Comparison of ENCODE assay signal across 10 mouse cellular contexts in the genomic region with DNA sequence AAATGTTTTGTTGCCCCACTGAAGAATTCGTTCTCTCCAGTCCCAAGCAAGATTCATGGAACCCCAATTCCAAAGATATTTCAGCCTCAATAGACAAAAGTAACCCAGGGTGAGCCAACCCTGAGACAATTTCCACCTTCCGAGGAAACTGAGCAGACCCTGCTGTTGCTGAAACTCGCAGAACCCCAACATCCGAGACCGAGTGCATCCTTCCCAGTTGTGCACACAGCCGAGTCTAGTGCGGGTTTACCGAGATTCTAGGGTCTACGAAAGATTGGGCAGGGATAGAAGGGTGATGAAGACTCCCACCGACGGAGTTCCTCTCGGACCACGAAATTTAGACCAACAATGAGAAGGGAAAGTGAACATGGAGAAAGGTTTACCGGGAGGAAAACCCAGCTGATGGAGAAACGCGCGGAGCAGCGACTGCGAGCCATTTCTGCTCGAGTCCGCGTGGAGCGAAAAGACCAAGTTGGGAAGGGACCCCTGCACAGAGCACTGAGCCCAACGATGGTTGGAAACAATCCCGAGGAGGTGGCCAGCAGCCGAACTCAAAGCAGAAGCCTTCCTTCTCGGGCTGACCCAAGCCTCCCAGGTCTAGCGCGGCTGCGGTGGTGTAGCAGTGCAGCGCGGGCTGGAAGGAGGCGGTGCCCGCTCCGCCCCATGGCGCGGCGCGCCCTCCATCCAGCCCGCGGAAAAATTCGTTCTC. TPM values are rescaled to one million over a fixed set of nuclear protein-coding genes. Genes with fewer than 3 reads are reported as not detected.
A peak's percentile ranks its signal among the peaks of the same experiment; 100 is the strongest.
DNase-seq lines count a peak whose midpoint lies in the region; ATAC-seq lines count a peak whose summit lies in the region.
"Had no signal": no experiment of that assay in that cellular context is flagged by ENCODE, and none has a peak within 500 bp of the region (broad histone marks: within the 10 kb centered on the region; RNA-seq: fewer than 3 reads in every experiment).

No protein-coding gene starts in this region.

- H3K4me3 ChIP-seq in forebrain, embryonic 10.5 days = peak overlapping the region; percentile 50
- no peak overlapping the region for H3K4me3 ChIP-seq in forebrain, embryonic 15.5 days
- H3K4me3 ChIP-seq in limb, embryonic 11.5 days (ENCODE audit: low read depth, low read length) = peak overlapping the region; percentile 5; the same call in 1 of the 2 replicates

- peaks cover 51% of the 10 kb centered on the region for H3K4me1 ChIP-seq in forebrain, embryonic 10.5 days
- H3K4me1 ChIP-seq in forebrain, embryonic 15.5 days = peaks cover 5% of the 10 kb centered on the region
- H3K4me1 ChIP-seq in limb, embryonic 11.5 days (ENCODE audit: control insufficient read depth, insufficient read depth, low read length) = no peaks in the 10 kb centered on the region

- under 1% methylated on average over 42 of the region's 42 CpGs for WGBS in forebrain, embryonic 10.5 days
- WGBS in forebrain, embryonic 15.5 days = under 1% methylated on average over 42 of the region's 42 CpGs
- WGBS in limb, embryonic 11.5 days = under 1% methylated on average over 42 of the region's 42 CpGs

- peak overlapping the region; percentile 51 for H3K27ac ChIP-seq in forebrain, embryonic 10.5 days
- no peak overlapping the region for H3K27ac ChIP-seq in forebrain, embryonic 15.5 days (replicated peaks)
- no peak overlapping the region for H3K27ac ChIP-seq in limb, embryonic 11.5 days (replicated peaks; ENCODE audit: low read depth, low read length)
- H3K27ac ChIP-seq: liver, embryonic 14.5 days had no signal

- no peaks in the 10 kb centered on the region for H3K36me3 ChIP-seq in forebrain, embryonic 10.5 days (replicated peaks)
- H3K36me3 ChIP-seq in forebrain, embryonic 15.5 days = no peaks in the 10 kb centered on the region
- no peaks in the 10 kb centered on the region for H3K36me3 ChIP-seq in limb, embryonic 11.5 days (ENCODE audit: control insufficient read depth, insufficient read depth, low read length)

- peaks cover 100% of the 10 kb centered on the region for H3K27me3 ChIP-seq in forebrain, embryonic 10.5 days (ENCODE audit: poor library complexity, severe bottlenecking)
- peaks cover 99% of the 10 kb centered on the region for H3K27me3 ChIP-seq in forebrain, embryonic 15.5 days
- H3K27me3 ChIP-seq in limb, embryonic 11.5 days (ENCODE audit: control insufficient read depth, insufficient read depth, low read length) = peaks cover 94% of the 10 kb centered on the region

- no peaks in the 10 kb centered on the region for H3K9me3 ChIP-seq in forebrain, embryonic 10.5 days
- no peaks in the 10 kb centered on the region for H3K9me3 ChIP-seq in forebrain, embryonic 15.5 days
- no peaks in the 10 kb centered on the region for H3K9me3 ChIP-seq in limb, embryonic 11.5 days (ENCODE audit: control insufficient read depth, low read length)

- peak; percentile 66 for DNase-seq in forebrain, embryonic 10.5 days (ENCODE audit: extremely low spot score, low spot score)
- DNase-seq in right cerebral cortex, postnatal 4 days = peak; percentile 21
- DNase-seq in right cerebral cortex, adult 2 months (ENCODE audit: low spot score in 2 of 2) = no peak
- peak; percentile 72 for DNase-seq in limb, embryonic 11.5 days (ENCODE audit: low spot score)
- peak; percentile 21 for DNase-seq in yolk sac, embryonic 10.5 days (ENCODE audit: low spot score)
- no peak for DNase-seq in T-cell, adult 2 months (ENCODE audit: low spot score)
- DNase-seq in right cerebral cortex, postnatal 25 days = no peak

- no peak overlapping the region for H3K4me2 ChIP-seq in forebrain, embryonic 15.5 days (replicated peaks)
- H3K4me2 ChIP-seq in limb, embryonic 11.5 days (ENCODE audit: low read depth, severe bottlenecking) = peak overlapping the region; percentile 20; the same call in 1 of the 2 replicates

- no peak for ATAC-seq in forebrain, embryonic 15.5 days (replicated peaks)
- ATAC-seq in limb, embryonic 11.5 days (ENCODE audit: insufficient number of reproducible peaks, low FRiP score, low TSS enrichment, low read depth) = peak; percentile 71

- no peak overlapping the region for H3K9ac ChIP-seq in forebrain, embryonic 15.5 days (replicated peaks)
- H3K9ac ChIP-seq in limb, embryonic 11.5 days (ENCODE audit: low read length) = no peak overlapping the region
- H3K9ac ChIP-seq: liver, embryonic 14.5 days had no signal

RNA-seq across cellular contexts. Expression of a gene that starts 6.9 kb away (rescaled TPM):
- 1.6 and 1.7 TPM in 2 replicates for polyA plus RNA-seq in forebrain, embryonic 10.5 days (2016; fragmentation: Nextera tagmentation; extraction: Ambion mirVana)
- polyA plus RNA-seq in forebrain, embryonic 15.5 days (2015; fragmentation: Nextera tagmentation; extraction: Ambion mirVana) = 0.24 TPM in 2 replicates
- 0.20 and 0.67 TPM in 2 replicates for polyA plus RNA-seq in limb, embryonic 11.5 days (2014; fragmentation: Nextera tagmentation; extraction: Ambion mirVana)

RNA-seq across cellular contexts. Expression of a gene that starts 24.0 kb away (rescaled TPM):
- 1.1 and 1.5 TPM in 2 replicates for polyA plus RNA-seq in forebrain, embryonic 10.5 days (2016; fragmentation: Nextera tagmentation; extraction: Ambion mirVana)
- polyA plus RNA-seq in forebrain, embryonic 15.5 days (2015; fragmentation: Nextera tagmentation; extraction: Ambion mirVana) = not detected in 2 replicates
- not detected in 2 replicates for polyA plus RNA-seq in limb, embryonic 11.5 days (2014; fragmentation: Nextera tagmentation; extraction: Ambion mirVana)
- polyA plus RNA-seq: C2C12; liver, embryonic 14.5 days had no signal

Comparison
In these comparisons a context has a peak if more than half of its experiments do, and no peak if none do; other contexts are left out.
1. DNase-seq: peak in forebrain, embryonic 10.5 days (single experiment), right cerebral cortex, postnatal 4 days (single experiment), limb, embryonic 11.5 days (single experiment) and yolk sac, embryonic 10.5 days (single experiment); none in right cerebral cortex, adult 2 months (0 of 2), T-cell, adult 2 months (single experiment) and right cerebral cortex, postnatal 25 days (single experiment).